Mouse (Mus musculus) forebrain, embryonic 10.5 days (tissue): ENCODE data around the gene Defb20. TPM values are rescaled to one million over a fixed set of nuclear protein-coding genes. Genes with fewer than 3 reads are reported as not detected.
"Not testable (repeated sequence)": the region's sequence is repeated elsewhere in the genome, so short reads cannot be mapped to it uniquely, and the experiment has no call there.

Experiments
- DNase-seq: peaks from one replicate; pipeline ENCODE4 v3.0.0-alpha.2; 2017; ENCODE audit warnings: low spot score; ENCODE audit errors: extremely low spot score
- H3K27ac ChIP-seq: fragments of 300-500 bp; sonication (generic); 2 replicates; pipeline ENCODE4 v1.5.1; 2016; ENCODE audit warnings: mild to moderate bottlenecking
- H3K27me3 ChIP-seq: fragments of 300-500 bp; sonication (generic); 2 replicates; pipeline ENCODE4 v1.6.1; 2016; ENCODE audit warnings: mild to moderate bottlenecking; ENCODE audit not compliant: poor library complexity, severe bottlenecking
- H3K36me3 ChIP-seq: fragments of 300-500 bp; sonication (generic); replicated peaks from 2 replicates; pipeline ENCODE4 v1.6.1; 2016; ENCODE audit warnings: mild to moderate bottlenecking, moderate library complexity
- H3K4me1 ChIP-seq: fragments of 300-500 bp; sonication (generic); 2 replicates; pipeline ENCODE4 v1.6.1; 2016
- H3K4me3 ChIP-seq: fragments of 300-500 bp; sonication (generic); 2 replicates; pipeline ENCODE4 v1.5.1; 2016; ENCODE audit warnings: mild to moderate bottlenecking, moderate library complexity
- H3K9me3 ChIP-seq: fragments of 300-500 bp; sonication (generic); 2 replicates; pipeline ENCODE4 v1.6.1; 2016; ENCODE audit warnings: mild to moderate bottlenecking, moderate library complexity
- WGBS: fragments of 180-500 bp; shearing (Covaris S2); methylation state at CpG from one replicate; pipeline ENCODE4 v1.1.7; 2016; 5-methylcytosine and 5-hydroxymethylcytosine counted together
- polyA plus RNA-seq: library from polyadenylated mRNA; unstranded; fragments of >200 nt; fragmentation: Nextera tagmentation; extraction: Ambion mirVana; gene quantifications from 2 replicates; pipeline ENCODE4 v1.2.1, GENCODE M21; 2016

Defb20 gene
- polyA plus RNA-seq, result not detected in 2 replicates

DNA sequence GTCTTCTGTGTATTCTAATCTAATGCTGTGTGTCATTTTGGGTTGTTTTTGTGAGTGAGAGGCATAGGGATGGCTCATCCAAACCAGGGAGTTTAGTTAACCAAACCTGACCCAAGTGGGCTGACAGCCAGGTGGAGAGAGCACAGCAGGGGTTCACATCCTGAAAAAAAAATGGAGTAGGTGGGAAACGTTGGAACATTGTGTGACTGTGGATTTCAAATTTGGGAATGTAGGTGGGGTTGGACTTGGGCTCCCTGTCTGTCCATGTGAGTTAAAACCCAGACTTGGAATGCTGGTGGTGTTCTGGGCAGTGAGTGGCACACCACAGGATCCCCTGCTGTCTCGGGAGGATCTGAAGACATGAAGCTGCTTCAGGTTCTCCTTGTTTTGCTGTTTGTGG, at the start of gene Defb20:
Gene Defb20, plus strand, starts transcription at position 301 of the 400 bp plus-strand sequence.
- Histone ChIP-seq H3K4me3 (no peak within 1 kb of the TSS), H3K9me3 (no peaks in the 10 kb centered on the region), H3K27ac (no peak within 1 kb of the TSS), H3K36me3 (no peaks in the 10 kb centered on the region), H3K27me3 (no peaks in the 10 kb centered on the region), H3K4me1 (no peaks in the 10 kb centered on the region)
- WGBS, result 71% methylated on average over 2 of the region's 2 CpGs
- DNase-seq, result no peak

GRCm38 (mm10) chr2:152427493-152427892, 49.4 kb upstream of the Defb20 start:
- peak overlapping the region; percentile 63; the same call in 1 of the 2 replicates for H3K27ac ChIP-seq
- no peaks in the 10 kb centered on the region for H3K9me3 ChIP-seq
- DNase-seq, result no peak
- peak overlapping the region; percentile 39 for H3K4me3 ChIP-seq
- H3K27me3 ChIP-seq, result no peaks in the 10 kb centered on the region
- 8% methylated on average over 12 of the region's 12 CpGs for WGBS
- no peaks in the 10 kb centered on the region for H3K36me3 ChIP-seq
- peaks cover 12% of the 10 kb centered on the region for H3K4me1 ChIP-seq

- H3K9me3 ChIP-seq, DNase-seq, H3K27ac ChIP-seq, H3K4me3 ChIP-seq, H3K27me3 ChIP-seq, H3K36me3 ChIP-seq: not testable (repeated sequence)
- WGBS, result 93% methylated on average over 2 of the region's 2 CpGs
- peaks cover 12% of the 10 kb centered on the region for H3K4me1 ChIP-seq
Observed at GRCm38 (mm10) chr2:152428481-152428880, 48.4 kb upstream of the Defb20 start.

DNA sequence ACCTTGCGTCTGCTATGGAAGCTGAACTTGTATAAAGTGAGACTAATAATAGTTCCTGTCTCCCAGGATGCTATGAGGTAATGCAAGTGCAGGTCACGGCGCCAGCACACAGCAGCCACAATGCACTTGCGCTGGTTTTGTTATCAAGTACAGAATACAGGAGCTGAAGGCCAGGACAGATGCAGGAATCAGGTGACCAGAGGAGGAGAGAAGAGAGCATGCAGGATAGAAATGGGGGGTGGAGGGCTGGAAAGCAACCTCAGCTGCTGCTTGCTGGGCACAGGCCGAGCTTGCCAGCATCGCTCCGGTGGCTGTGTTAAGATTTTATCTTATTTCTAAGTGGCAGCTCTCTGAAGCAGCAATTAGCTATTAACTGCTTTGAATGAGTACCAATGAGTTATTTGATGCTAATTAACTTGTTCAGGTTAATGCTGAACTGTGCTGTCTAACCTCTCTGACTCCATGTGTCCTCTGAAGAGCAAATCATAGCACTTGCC, 40.4 kb upstream of the Defb20 start:
- no peak overlapping the region for H3K27ac ChIP-seq
- no peaks in the 10 kb centered on the region for H3K36me3 ChIP-seq
- no peak overlapping the region for H3K4me3 ChIP-seq
- peaks cover 5% of the 10 kb centered on the region; the same call in 1 of the 2 replicates for H3K27me3 ChIP-seq
- no peaks in the 10 kb centered on the region for H3K9me3 ChIP-seq
- H3K4me1 ChIP-seq, result peaks cover 19% of the 10 kb centered on the region
- WGBS, result 83% methylated on average over 7 of the region's 7 CpGs
- DNase-seq, result no peak

DNA sequence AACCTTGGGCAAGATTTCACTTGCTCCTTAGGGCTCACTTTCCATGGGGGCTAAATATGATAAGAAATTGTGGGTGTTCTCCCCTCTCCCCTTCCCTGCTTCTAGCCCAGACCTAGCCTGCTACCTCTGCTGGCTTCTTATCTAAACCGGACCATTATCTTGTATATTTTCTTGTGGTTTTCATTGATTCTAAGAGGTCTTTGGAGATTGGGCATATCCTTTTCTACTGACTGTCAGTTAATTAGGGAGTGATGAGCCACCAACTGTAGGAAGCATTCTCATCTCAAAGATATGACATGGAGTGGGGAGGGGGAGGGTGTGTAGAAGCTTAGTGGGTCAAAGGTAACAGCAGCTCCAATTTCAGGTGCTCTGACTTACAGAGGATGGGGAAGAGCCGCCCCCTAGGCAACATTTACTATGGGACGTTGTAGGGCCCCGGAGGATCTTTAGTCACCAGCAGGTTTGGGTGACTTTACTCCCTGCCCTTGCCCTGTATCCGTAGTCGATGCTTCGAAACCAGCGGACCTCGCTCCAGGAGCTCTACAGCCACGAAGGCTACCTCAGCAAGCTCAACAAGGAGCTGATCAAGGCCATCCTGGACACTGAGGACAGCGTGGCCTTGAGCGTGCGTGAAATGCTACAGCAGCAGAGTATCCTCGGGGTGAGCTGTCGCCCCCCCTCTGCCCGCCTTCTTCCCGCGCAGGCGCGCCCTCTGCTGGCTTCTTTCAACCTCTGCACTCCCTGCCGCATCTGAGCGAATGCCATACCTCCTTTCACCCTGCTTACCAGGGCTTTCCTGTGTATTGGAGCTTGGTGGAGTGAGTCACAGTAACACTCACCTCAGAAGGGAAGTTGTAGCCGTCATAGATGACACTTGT, 39.6 kb upstream of the Defb20 start:
- no peaks in the 10 kb centered on the region for H3K36me3 ChIP-seq
- 3% methylated on average over 23 of the region's 23 CpGs for WGBS
- H3K4me3 ChIP-seq, result peak overlapping the region; percentile 47
- peak overlapping the region; percentile 78 for H3K27ac ChIP-seq
- peaks cover 19% of the 10 kb centered on the region for H3K4me1 ChIP-seq
- DNase-seq, result peak; percentile 84
- peaks cover 5% of the 10 kb centered on the region; the same call in 1 of the 2 replicates for H3K27me3 ChIP-seq
- H3K9me3 ChIP-seq, result no peaks in the 10 kb centered on the region

DNA sequence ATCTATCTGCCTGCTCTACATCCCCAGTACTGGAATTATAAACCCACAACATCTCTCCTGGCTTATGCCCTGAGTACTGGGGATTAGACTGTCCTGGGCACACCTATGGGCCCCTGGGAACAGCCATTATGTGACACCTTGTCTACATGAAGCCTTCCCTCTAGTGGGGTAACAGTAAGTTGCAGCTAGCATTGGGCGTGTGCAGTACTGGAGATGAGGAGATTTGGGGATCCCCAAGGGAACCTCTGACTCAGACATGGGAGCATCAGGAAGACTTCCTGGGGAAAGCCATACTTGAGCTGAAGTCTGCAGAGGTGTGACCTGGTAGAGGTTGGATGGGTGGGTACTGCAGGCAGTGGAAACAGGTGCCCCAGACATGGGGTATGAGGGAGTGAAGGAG, 37.9 kb upstream of the Defb20 start:
- no peak for DNase-seq
- Histone ChIP-seq H3K27me3 (peaks cover 5% of the 10 kb centered on the region; the same call in 1 of the 2 replicates), H3K36me3 (no peaks in the 10 kb centered on the region), H3K27ac (no peak overlapping the region), H3K4me3 (no peak overlapping the region), H3K4me1 (peaks cover 15% of the 10 kb centered on the region), H3K9me3 (no peaks in the 10 kb centered on the region)
- WGBS, result 69% methylated on average over 1 of the region's 1 CpGs

DNA sequence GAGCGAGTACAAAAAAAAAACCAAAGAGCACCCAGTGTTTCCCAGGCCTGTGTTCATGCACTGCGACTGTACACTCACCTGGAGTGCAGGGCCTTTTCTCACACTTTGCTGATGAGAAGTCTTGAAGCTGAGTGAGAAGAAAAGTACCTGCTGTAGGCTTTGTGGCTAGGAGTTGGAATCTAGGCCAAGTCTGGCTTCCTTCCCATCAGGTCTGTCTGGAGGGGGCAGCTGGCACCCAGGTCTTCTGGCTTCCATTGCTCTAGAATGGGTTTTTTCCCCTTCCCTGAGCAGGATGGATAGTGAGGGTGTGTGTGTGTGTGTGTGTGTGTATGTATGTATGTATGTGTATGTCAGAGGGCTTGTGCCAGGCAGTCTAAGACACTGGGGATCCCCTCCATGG, 37.0 kb upstream of the Defb20 start:
- no peak for DNase-seq
- WGBS, result 89% methylated on average over 2 of the region's 2 CpGs
- H3K36me3 ChIP-seq, result no peaks in the 10 kb centered on the region
- no peak overlapping the region for H3K27ac ChIP-seq
- no peak overlapping the region for H3K4me3 ChIP-seq
- H3K9me3 ChIP-seq, result no peaks in the 10 kb centered on the region
- H3K27me3 ChIP-seq, result peaks cover 5% of the 10 kb centered on the region; the same call in 1 of the 2 replicates
- peaks cover 17% of the 10 kb centered on the region for H3K4me1 ChIP-seq

DNA sequence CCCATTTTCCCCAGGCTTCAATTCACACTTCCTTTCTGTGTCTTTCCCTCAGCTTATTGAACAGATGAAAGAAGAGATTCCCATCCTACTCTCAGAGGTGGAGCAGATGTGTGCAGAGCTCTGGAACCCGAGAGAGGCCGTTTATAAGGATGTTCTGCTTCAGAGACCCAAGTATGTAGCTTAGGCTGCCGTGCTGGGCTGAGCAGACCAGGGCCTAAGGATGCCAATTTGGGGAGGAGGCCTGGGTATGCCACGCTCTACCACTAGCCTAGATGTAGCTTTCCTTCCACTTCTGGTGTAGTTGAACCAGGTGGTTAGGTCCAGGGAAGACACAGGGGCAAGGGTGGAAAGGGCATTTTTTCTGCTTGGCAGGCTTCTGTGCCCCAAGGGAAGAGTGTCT, 34.5 kb upstream of the Defb20 start:
- no peak overlapping the region for H3K27ac ChIP-seq
- no peaks in the 10 kb centered on the region for H3K27me3 ChIP-seq
- no peaks in the 10 kb centered on the region for H3K9me3 ChIP-seq
- no peak for DNase-seq
- H3K4me1 ChIP-seq, result peaks cover 13% of the 10 kb centered on the region
- H3K36me3 ChIP-seq, result no peaks in the 10 kb centered on the region
- H3K4me3 ChIP-seq, result no peak overlapping the region
- 80% methylated on average over 4 of the region's 4 CpGs for WGBS

DNA sequence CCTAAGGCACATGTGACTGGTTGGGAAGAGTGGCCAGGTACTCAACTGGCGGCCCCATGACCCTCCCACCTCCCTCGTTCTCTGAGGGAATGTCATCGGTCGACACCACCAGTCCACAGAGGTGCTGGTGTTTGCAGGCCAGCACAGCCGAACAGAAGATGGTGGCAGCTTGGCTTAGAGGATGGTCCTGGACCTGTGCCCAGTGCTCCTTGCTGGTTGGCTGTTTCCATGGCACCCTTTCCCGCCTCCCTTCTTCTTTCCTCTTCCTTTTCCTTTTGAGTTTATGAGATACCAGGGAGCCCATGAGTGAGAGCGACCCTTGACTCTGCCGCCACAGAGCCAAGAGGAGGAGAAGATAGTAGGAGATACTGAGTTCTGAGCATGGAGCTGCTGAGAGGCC, 33.6 kb upstream of the Defb20 start:
- H3K9me3 ChIP-seq, result no peaks in the 10 kb centered on the region
- DNase-seq, result no peak
- peaks cover 18% of the 10 kb centered on the region for H3K4me1 ChIP-seq
- H3K4me3 ChIP-seq, result no peak overlapping the region
- no peaks in the 10 kb centered on the region for H3K36me3 ChIP-seq
- H3K27me3 ChIP-seq, result no peaks in the 10 kb centered on the region
- no peak overlapping the region for H3K27ac ChIP-seq
- WGBS, result 91% methylated on average over 8 of the region's 8 CpGs

GRCm38 (mm10) chr2:152446642-152447041, 30.2 kb upstream of the Defb20 start:
- Histone ChIP-seq H3K36me3 (no peaks in the 10 kb centered on the region), H3K4me1 (peaks cover 33% of the 10 kb centered on the region), H3K27ac (no peak overlapping the region), H3K9me3 (no peaks in the 10 kb centered on the region), H3K4me3 (no peak overlapping the region), H3K27me3 (no peaks in the 10 kb centered on the region)
- no peak for DNase-seq
- 88% methylated on average over 2 of the region's 2 CpGs for WGBS

- Histone ChIP-seq H3K4me1 (peaks cover 33% of the 10 kb centered on the region), H3K9me3 (no peaks in the 10 kb centered on the region), H3K27ac (no peak overlapping the region), H3K36me3 (no peaks in the 10 kb centered on the region), H3K27me3 (no peaks in the 10 kb centered on the region), H3K4me3 (no peak overlapping the region)
- 74% methylated on average over 5 of the region's 5 CpGs for WGBS
- no peak for DNase-seq
Observed at GRCm38 (mm10) chr2:152447461-152447860, 29.4 kb upstream of the Defb20 start.

DNA sequence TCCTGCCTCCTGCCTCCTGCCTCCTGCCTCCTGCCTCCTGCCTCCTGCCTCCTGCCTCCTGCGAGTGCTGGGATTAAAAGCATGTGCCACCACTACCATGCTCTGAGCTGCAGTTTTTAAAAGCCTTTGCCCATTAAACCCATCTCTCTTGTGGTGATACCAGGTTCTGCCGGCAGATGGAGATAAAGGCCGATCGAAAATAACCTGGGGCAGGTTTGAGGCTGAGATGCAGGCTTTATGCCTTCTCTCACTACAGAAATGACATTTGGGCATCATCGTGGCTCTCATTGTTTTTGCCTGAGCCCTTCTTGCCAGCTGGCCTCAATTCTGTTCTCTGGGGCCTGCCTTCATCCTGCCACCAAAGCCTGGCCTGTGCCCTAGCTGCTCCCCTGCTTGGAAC, 26.6 kb upstream of the Defb20 start:
- 5% methylated on average over 5 of the region's 5 CpGs for WGBS
- H3K4me3 ChIP-seq, result no peak overlapping the region
- H3K27ac ChIP-seq, result no peak overlapping the region

DNA sequence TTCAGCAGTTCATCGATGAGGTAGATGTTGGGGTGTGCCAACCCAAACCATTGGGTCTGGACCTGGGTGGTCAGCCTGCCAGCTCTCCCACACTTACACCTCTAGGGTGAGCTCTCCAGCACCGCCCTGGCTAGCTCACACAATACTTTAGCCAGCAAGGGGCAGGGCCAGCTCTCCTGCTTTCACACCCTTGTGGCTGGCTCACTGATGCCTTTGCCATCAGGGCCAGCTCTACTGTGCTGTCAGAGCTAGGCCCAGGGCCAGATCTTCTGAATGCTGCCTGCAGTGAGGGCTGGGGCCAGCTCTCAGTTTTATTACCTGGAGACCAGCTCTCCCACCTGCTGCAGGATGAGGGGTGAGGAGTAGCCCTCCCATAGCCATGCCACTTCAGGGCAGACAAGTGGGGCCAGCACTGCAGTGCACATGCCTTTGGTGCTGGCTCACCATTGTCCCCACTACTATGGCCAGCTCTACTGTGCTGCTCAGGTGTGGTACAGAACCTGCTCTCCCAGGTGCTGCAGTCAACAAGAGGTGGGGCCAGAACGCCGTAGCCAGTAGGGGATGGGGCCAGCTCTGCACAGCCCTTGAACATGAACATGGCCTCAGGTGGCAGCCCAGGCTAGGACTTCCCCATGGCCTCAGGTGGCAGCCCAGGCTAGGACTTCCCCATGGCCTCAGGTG, 24.6 kb upstream of the Defb20 start:
- Histone ChIP-seq H3K4me1 (peaks cover 25% of the 10 kb centered on the region), H3K27ac (no peak overlapping the region), H3K27me3 (no peaks in the 10 kb centered on the region), H3K4me3 (no peak overlapping the region), H3K36me3 (no peaks in the 10 kb centered on the region), H3K9me3 (no peaks in the 10 kb centered on the region)
- WGBS, result 72% methylated on average over 4 of the region's 4 CpGs
- DNase-seq, result no peak

More for the DNA sequence above, 26.6 kb upstream of the Defb20 start:
- peaks cover 28% of the 10 kb centered on the region for H3K4me1 ChIP-seq
- H3K9me3 ChIP-seq, result no peaks in the 10 kb centered on the region
- no peaks in the 10 kb centered on the region for H3K36me3 ChIP-seq
- H3K27me3 ChIP-seq, result no peaks in the 10 kb centered on the region
- DNase-seq, result peak; percentile 72
